Mouse (Mus musculus): ENCODE measurements around the gene Vmn1r12. TPM values are rescaled to one million over a fixed set of nuclear protein-coding genes. Genes with fewer than 3 reads are reported as not detected.
"Not testable (repeated sequence)": the region's sequence is repeated elsewhere in the genome, so short reads cannot be mapped to it uniquely, and the experiment has no call there.

Gene Vmn1r12
- not detected for total RNA-seq (2021)
- long read RNA-seq: 0 reads

GRCm38 (mm10) chr6:57156619-57157018 is at the start of gene Vmn1r12:
TSS of gene Vmn1r12 (plus strand) at chr6:57156919.
- DNase-seq (ENCODE audit: low spot score in 2 of 2): no peak

DNA sequence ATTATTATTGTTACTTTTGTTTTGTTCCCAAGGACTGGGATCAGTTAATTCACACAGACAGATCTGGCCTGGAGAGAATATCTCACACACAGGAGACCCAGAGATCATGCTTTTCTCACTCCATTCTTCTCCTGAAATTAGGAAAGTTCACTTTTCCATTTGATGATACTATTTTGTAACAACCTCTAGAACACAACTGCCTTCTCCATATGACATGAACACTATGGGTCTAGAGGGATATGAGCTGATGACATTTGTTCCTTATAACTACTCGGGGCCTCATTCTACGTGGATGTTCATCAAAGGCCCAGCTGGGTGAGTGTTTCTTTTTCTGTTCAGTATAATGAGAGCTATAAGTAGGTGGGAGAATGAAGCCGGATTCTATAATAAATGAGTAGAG is 47.6 kb upstream of the Vmn1r12 start, which contains the start of gene Vmn1r10:
Gene Vmn1r10 (plus strand): TSS at position 301 of the 400 bp plus-strand sequence.
- no peak for DNase-seq (ENCODE audit: low spot score in 2 of 2)

GRCm38 (mm10) chr6:57133155-57133554 is 23.6 kb upstream of the Vmn1r12 start, which contains the start of gene Vmn1r11:
TSS of gene Vmn1r11 (plus strand) at chr6:57133455.
- DNase-seq (ENCODE audit: low spot score in 2 of 2): no peak

GRCm38 (mm10) chr6:57190016-57190415 is 33.3 kb downstream of the Vmn1r12 start:
- DNase-seq (ENCODE audit: low spot score in 2 of 2): not testable (repeated sequence)

DNA sequence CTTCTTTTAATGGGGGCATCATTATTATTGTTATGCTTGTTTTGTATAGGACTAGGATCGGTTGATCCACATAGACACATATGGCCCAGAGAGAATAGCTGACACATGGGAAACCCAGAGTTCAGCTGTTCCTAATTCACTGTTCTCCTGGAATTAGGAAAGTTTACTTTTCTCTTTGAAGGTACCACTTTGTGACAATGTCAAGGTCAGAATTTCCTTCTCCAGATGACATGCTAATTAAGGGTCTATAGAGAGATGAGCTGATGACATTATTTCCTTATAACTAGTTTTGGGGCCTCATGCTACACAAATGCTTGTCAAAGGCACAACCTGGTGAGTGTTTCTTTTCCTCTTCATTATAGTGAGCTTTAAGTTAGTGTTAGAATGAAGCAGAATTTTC is 46.3 kb downstream of the Vmn1r12 start, which contains the start of gene Vmn1r13:
Gene Vmn1r13 (plus strand): TSS at position 301 of the 400 bp plus-strand sequence.
- DNase-seq (ENCODE audit: low spot score in 2 of 2): not testable (repeated sequence)

Other genes starting within 250 kb of the Vmn1r12 start
- 10 to 100 TPM; 38.2 to 38.6 TPM for gene Nt5c3, start 233.0 kb upstream of the Vmn1r12 start, total RNA-seq (2021)
- gene Vmn1r4, start 232.9 kb upstream of the Vmn1r12 start, total RNA-seq (2021): under 1 TPM; 0.20 to 0.43 TPM
- not detected for gene Vmn1r5, start 186.6 kb upstream of the Vmn1r12 start, total RNA-seq (2021)
- gene Vmn1r6, start 159.7 kb upstream of the Vmn1r12 start, total RNA-seq (2021): not detected
- not detected for gene Vmn1r7, start 131.6 kb upstream of the Vmn1r12 start, total RNA-seq (2021)
- gene Vmn1r8, start 124.6 kb upstream of the Vmn1r12 start, total RNA-seq (2021): not detected
- gene Vmn1r9, start 90.1 kb upstream of the Vmn1r12 start, total RNA-seq (2021): not detected
- gene Vmn1r10, start 47.5 kb upstream of the Vmn1r12 start, total RNA-seq (2021): not detected
- gene Vmn1r11, start 23.5 kb upstream of the Vmn1r12 start, total RNA-seq (2021): not detected
- not detected for gene Vmn1r13, start 46.4 kb downstream of the Vmn1r12 start, total RNA-seq (2021)
- not detected for gene Vmn1r14, start 74.8 kb downstream of the Vmn1r12 start, total RNA-seq (2021)
- gene Vmn1r15, start 101.0 kb downstream of the Vmn1r12 start, total RNA-seq (2021): not detected
- not detected for gene Vmn1r16, start 172.6 kb downstream of the Vmn1r12 start, total RNA-seq (2021)
- gene Vmn1r17, start 206.8 kb downstream of the Vmn1r12 start, total RNA-seq (2021): not detected
- under 1 TPM in 1 of 2 experiments, not detected in 1; 0.03 TPM for gene Vmn1r18, start 238.9 kb downstream of the Vmn1r12 start, total RNA-seq (2021)
- gene Vmn1r19, start 246.9 kb downstream of the Vmn1r12 start, total RNA-seq (2021): not detected